Mouse (Mus musculus) ES-E14 (cell line): ENCODE results near the gene Gm34653.

Source experiments
- HCFC1 ChIP-seq: IDR thresholded peaks from 2 replicates; pipeline ENCODE4 v1.6.1; 2012; ENCODE audit warnings: low read length, inconsistent platforms, borderline replicate concordance; ENCODE audit not compliant: insufficient read depth
- ZC3H11A ChIP-seq: IDR thresholded peaks from 2 replicates; pipeline ENCODE4 v1.6.1; 2012; ENCODE audit warnings: low read depth, mild to moderate bottlenecking, inconsistent platforms, low read length, borderline replicate concordance

- no peak for TF ChIP-seq ZC3H11A
- TF ChIP-seq HCFC1: peak; percentile 95
These were observed 31.0 kb upstream of the Gm34653 start for GRCm38 (mm10) chr2:34801516-34802482.
